Mouse (Mus musculus): ENCODE results near the gene Olfr686. TPM values are rescaled to one million over a fixed set of nuclear protein-coding genes. Genes with fewer than 3 reads are reported as not detected.

The Olfr686 gene
- polyA plus RNA-seq (2016; fragmentation: Nextera tagmentation; extraction: Ambion mirVana), result not detected in 2 replicates

DNA sequence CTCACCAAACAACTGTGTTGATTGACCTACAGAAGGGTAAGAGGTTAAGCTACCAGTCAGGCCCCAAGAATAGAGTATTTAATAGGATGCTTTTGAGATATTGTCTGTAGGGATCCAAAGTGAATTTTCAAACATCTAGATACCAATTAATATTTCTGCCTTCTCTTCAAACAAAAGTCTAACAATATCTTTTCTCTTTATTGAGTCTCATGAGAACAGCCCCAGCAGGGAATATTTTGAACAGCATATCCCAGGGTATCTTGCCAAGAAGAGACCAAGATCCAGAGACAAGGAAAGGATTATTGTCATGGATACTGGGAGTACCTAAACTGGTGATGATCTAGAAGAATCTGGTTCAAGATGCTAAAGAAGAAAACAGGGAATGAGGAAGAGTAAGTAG lies at the start of gene Olfr686:
TSS of gene Olfr686 (minus strand) at position 101 of the 400 bp plus-strand sequence.
- no peaks in the 10 kb centered on the region for H3K9me3 ChIP-seq
- no peaks in the 10 kb centered on the region for H3K4me1 ChIP-seq
- DNase-seq (ENCODE audit: extremely low spot score, low spot score), result no peak
- H3K4me3 ChIP-seq, result no peak within 1 kb of the TSS
- H3K27ac ChIP-seq, result no peak within 1 kb of the TSS
- H3K36me3 ChIP-seq (replicated peaks), result no peaks in the 10 kb centered on the region
- H3K27me3 ChIP-seq (ENCODE audit: poor library complexity, severe bottlenecking), result no peaks in the 10 kb centered on the region

DNA sequence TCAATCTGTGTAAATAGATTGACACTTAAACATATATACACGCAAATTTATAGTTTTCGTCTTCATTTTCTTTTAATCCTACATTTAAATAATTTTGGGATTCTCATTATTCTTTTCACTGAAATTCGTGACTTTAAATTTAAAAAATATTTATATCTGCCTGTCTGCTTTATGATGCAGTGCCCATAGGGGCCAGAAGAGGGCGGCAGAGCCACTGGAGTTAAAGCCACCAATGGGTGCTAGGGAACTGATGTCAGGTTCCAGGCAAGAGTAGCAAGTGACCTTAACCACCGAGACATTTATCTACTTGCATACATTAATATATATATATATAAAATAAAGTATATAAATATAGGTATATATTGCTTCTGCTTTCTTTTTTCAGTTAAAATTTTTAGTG lies 49.4 kb upstream of the Olfr686 start:
- no peak overlapping the region for H3K4me3 ChIP-seq
- H3K9me3 ChIP-seq, result no peaks in the 10 kb centered on the region
- no peak overlapping the region for H3K27ac ChIP-seq
- H3K4me1 ChIP-seq, result no peaks in the 10 kb centered on the region
- no peak for DNase-seq (ENCODE audit: extremely low spot score, low spot score)
- H3K36me3 ChIP-seq (replicated peaks), result no peaks in the 10 kb centered on the region
- WGBS, result 67% methylated on average over 5 of the region's 5 CpGs
- H3K27me3 ChIP-seq (ENCODE audit: poor library complexity, severe bottlenecking), result no peaks in the 10 kb centered on the region

DNA sequence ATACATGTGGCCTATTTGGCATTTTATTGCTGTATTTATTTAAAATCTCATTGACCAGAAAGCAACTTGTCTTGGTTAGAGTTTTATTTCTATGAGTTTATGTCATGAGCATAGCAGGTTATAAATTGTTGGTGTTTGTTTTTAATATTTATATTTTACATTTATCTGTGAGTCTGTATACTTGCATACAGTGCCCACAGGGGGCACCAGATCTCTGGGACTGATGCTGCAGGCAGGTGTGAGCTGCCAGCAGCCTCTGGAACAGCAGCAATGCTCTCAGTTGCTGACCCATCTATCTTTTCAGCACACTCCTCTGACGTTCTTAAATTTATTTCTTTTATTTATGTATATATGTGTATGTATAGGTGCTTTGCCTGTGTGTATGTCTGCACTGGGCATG lies 40.9 kb upstream of the Olfr686 start:
- Histone ChIP-seq H3K9me3 (no peaks in the 10 kb centered on the region), H3K27ac (no peak overlapping the region), H3K4me3 (no peak overlapping the region), H3K27me3 (ENCODE audit: poor library complexity, severe bottlenecking) (no peaks in the 10 kb centered on the region), H3K36me3 (replicated peaks) (no peaks in the 10 kb centered on the region), H3K4me1 (no peaks in the 10 kb centered on the region)
- no peak for DNase-seq (ENCODE audit: extremely low spot score, low spot score)
- WGBS, result 53% methylated on average over 1 of the region's 1 CpGs

DNA sequence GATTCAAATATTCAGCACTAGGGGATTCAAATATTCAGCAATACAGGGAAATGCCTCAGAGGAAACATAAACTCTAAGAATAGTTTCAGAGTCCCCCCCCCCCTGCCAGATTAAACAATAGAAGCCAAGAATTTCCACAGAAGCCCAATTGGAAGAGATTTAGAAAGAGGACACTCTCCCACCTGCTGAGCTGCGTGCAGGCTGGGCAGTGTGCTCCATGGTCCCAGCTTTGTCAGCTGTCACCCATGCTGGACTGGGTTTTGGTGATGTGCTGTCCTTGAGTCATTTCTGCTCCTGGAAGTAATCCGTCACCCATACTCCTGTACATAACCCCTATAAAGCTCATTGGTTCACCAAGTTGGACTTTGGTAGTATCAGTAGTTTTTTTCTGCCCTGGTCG lies 40.4 kb upstream of the Olfr686 start:
- 88% methylated on average over 3 of the region's 3 CpGs for WGBS
- H3K36me3 ChIP-seq (replicated peaks), result no peaks in the 10 kb centered on the region
- no peaks in the 10 kb centered on the region for H3K4me1 ChIP-seq
- H3K27me3 ChIP-seq (ENCODE audit: poor library complexity, severe bottlenecking), result no peaks in the 10 kb centered on the region
- no peaks in the 10 kb centered on the region for H3K9me3 ChIP-seq
- H3K4me3 ChIP-seq, result no peak overlapping the region
- no peak for DNase-seq (ENCODE audit: extremely low spot score, low spot score)
- H3K27ac ChIP-seq, result no peak overlapping the region

DNA sequence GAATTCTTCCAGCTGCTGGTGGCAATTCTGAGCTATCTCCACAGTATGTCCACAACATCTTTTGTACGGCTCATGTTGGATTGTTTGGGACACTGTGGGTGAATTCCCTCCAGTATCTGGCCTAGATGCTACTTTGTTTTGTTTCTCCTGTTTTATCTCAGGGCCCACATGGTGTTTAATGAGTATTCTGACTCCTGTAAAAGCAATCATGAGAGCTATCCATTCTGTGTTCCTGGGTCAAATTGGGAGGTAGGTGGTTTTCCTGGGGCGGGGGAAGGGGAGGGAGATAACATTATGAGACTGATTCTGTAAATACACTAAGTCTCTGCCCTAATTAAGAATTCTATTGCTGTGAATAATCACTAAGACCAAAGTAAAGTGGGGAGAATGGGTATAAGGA lies 22.1 kb upstream of the Olfr686 start:
- H3K4me3 ChIP-seq, result no peak overlapping the region
- 75% methylated on average over 2 of the region's 2 CpGs for WGBS
- no peaks in the 10 kb centered on the region for H3K27me3 ChIP-seq (ENCODE audit: poor library complexity, severe bottlenecking)
- H3K27ac ChIP-seq, result no peak overlapping the region
- no peaks in the 10 kb centered on the region for H3K9me3 ChIP-seq
- no peak for DNase-seq (ENCODE audit: extremely low spot score, low spot score)
- no peaks in the 10 kb centered on the region for H3K4me1 ChIP-seq
- no peaks in the 10 kb centered on the region for H3K36me3 ChIP-seq (replicated peaks)

DNA sequence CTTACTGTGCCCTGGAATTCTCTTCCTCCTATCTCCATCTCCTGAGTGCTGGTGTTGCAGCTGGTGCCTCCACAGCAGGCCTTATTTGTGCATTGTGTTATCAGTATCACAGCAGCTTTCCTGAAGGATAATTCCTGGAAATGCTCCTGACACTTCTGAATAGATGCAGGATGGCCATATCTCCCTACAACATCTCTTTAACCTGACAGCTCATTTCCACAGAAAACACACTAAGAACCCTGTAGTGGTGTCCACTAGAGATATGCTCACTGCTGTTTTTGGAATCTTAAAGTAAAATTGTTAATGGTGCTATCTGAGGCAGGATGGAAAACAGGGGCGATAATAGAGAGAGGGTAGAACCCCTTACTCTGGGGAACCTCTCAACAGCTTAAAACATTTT lies 20.9 kb upstream of the Olfr686 start:
- no peak overlapping the region for H3K27ac ChIP-seq
- no peaks in the 10 kb centered on the region for H3K4me1 ChIP-seq
- no peaks in the 10 kb centered on the region for H3K27me3 ChIP-seq (ENCODE audit: poor library complexity, severe bottlenecking)
- no peak overlapping the region for H3K4me3 ChIP-seq
- 97% methylated on average over 1 of the region's 1 CpGs for WGBS
- H3K9me3 ChIP-seq, result no peaks in the 10 kb centered on the region
- H3K36me3 ChIP-seq (replicated peaks), result no peaks in the 10 kb centered on the region
- DNase-seq (ENCODE audit: extremely low spot score, low spot score), result no peak

DNA sequence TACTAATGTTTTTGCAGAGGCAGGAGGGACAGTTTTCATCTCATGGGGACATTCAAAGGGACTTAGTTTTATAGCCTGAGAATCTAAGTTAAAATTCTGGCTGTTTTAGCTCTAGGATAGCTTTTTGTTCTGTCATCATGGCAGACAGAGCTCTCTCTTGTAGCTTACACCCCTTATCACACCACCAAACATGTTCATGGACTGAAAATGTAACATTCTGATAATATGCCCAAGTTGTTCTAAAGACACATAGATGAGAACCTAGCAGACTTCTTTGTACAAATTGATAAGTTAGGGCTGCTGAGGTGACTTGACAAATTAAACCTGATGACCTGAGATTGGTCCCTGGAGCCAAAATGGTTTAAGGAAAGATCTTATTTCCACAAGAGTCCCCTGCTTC lies 19.4 kb upstream of the Olfr686 start:
- no peak overlapping the region for H3K4me3 ChIP-seq
- DNase-seq (ENCODE audit: extremely low spot score, low spot score), result no peak
- no peaks in the 10 kb centered on the region for H3K27me3 ChIP-seq (ENCODE audit: poor library complexity, severe bottlenecking)
- no peak overlapping the region for H3K27ac ChIP-seq
- no peaks in the 10 kb centered on the region for H3K4me1 ChIP-seq
- no peaks in the 10 kb centered on the region for H3K9me3 ChIP-seq
- no peaks in the 10 kb centered on the region for H3K36me3 ChIP-seq (replicated peaks)

DNA sequence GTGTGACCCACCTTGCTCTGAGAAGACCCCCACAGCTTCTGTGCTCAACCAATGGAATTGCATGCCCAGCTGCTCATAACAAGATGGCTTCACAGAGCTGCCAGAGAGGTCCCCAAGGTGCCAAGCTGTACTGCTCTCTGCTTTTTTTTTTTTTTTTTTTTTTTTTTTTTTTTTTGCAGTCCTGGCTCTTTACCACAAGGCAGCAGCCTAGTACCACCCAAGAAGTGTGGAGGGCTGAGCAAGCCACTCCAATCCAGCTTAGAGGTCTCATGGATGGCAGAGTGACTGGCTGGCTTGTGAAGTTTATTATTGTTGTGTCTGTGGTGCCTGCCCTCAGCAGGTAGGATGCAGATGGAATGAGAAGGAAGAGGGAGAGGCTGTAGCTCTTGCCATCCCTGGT lies 18.8 kb upstream of the Olfr686 start:
- no peaks in the 10 kb centered on the region for H3K36me3 ChIP-seq (replicated peaks)
- no peak overlapping the region for H3K4me3 ChIP-seq
- no peaks in the 10 kb centered on the region for H3K27me3 ChIP-seq (ENCODE audit: poor library complexity, severe bottlenecking)
- no peaks in the 10 kb centered on the region for H3K9me3 ChIP-seq
- H3K4me1 ChIP-seq, result no peaks in the 10 kb centered on the region
- DNase-seq (ENCODE audit: extremely low spot score, low spot score), result no peak
- no peak overlapping the region for H3K27ac ChIP-seq

DNA sequence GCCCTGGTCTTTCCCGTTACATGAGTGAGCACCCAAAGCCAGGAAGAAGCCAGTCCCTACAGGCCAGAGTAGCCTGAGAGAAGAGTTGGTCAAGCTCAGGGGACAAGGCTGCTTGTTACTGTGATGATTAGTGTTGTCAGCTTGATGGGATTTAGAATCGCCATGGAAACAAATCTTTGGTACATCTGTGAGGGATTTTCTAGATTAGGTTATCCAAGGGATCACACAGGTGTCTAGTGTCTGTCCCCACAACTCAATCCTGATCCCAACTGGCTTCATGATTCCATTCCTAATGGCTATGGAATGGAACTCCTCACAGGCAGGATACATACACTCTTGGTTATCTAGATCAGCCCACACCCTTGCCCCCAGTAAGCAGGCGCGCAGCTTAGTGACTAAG lies 11.0 kb upstream of the Olfr686 start:
- H3K9me3 ChIP-seq, result no peaks in the 10 kb centered on the region
- 66% methylated on average over 4 of the region's 4 CpGs for WGBS

DNA sequence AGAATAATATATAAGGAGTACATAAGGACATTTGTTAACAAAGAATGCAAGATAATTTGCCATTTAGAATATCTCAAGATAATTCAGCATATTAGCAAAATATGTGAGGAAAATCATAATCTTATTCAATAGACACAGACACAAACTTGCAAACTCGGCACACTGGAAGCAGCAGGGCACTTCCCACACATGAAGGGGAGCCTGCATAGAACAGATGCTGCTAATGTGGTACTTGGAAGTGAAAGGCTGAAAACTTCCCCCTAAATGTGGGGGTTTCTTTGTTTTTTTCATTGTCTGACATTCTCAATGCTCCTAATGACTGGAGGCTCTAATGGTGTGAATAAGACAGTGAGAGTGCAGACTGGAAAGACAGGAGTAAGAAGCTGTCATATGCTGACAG lies 7.5 kb upstream of the Olfr686 start:
- Histone ChIP-seq H3K36me3 (replicated peaks) (no peaks in the 10 kb centered on the region), H3K27me3 (ENCODE audit: poor library complexity, severe bottlenecking) (no peaks in the 10 kb centered on the region), H3K4me1 (no peaks in the 10 kb centered on the region), H3K27ac (no peak overlapping the region), H3K9me3 (no peaks in the 10 kb centered on the region), H3K4me3 (no peak overlapping the region)
- no peak for DNase-seq (ENCODE audit: extremely low spot score, low spot score)
- WGBS, result 82% methylated on average over 1 of the region's 1 CpGs

More for the DNA sequence above, 11.0 kb upstream of the Olfr686 start:
- no peak overlapping the region for H3K4me3 ChIP-seq
- no peak for DNase-seq (ENCODE audit: extremely low spot score, low spot score)
- no peaks in the 10 kb centered on the region for H3K36me3 ChIP-seq (replicated peaks)
- no peaks in the 10 kb centered on the region for H3K27me3 ChIP-seq (ENCODE audit: poor library complexity, severe bottlenecking)
- no peaks in the 10 kb centered on the region for H3K4me1 ChIP-seq
- no peak overlapping the region for H3K27ac ChIP-seq

DNA sequence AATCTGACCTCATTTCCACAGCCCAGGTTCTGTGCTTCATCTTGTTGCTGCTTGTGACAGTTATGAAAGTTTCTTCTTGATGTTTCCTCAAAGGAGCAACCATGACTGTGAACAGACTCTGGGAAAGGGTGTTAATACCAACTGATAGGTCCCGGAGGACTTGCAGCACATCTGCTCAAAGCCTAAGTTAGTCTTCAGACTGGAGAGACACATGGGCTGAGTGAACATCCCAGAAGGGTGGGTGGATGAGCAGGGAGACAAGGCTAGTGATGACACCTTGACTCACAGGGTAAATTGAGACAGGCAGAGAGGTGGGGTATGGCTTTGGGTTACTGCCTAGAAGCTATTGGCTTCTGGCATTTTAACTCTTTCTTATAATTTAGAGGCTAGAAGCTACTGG lies 21.4 kb downstream of the Olfr686 start, which contains the start of gene Olfr685:
TSS of gene Olfr685 (minus strand) at position 101 of the 400 bp plus-strand sequence.
- Histone ChIP-seq H3K27ac (no peak within 1 kb of the TSS), H3K36me3 (replicated peaks) (no peaks in the 10 kb centered on the region), H3K4me3 (no peak within 1 kb of the TSS), H3K4me1 (no peaks in the 10 kb centered on the region), H3K27me3 (ENCODE audit: poor library complexity, severe bottlenecking) (no peaks in the 10 kb centered on the region), H3K9me3 (no peaks in the 10 kb centered on the region)
- 86% methylated on average over 1 of the region's 1 CpGs for WGBS
- no peak for DNase-seq (ENCODE audit: extremely low spot score, low spot score)

DNA sequence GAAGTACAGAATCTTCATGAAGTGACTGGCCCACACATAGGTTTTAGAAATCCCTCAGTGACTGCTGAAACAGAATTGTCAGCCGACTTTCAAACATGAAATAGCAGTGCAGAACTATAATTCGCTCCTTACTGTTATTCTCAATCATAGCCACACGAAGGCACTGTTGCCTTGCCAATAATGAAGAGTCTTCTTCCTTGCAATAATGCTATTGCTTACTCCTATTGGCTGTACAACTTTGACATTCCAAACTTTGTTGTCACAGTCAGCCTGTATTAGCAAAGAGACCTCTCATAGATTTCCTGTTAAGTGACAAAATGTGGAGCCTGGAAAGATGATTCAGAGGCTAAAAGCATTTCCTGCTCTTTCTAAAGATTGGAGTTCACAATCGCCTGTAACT lies 36.5 kb downstream of the Olfr686 start:
- no peaks in the 10 kb centered on the region for H3K36me3 ChIP-seq (replicated peaks)
- no peak overlapping the region for H3K27ac ChIP-seq
- no peak for DNase-seq (ENCODE audit: extremely low spot score, low spot score)
- H3K4me1 ChIP-seq, result no peaks in the 10 kb centered on the region
- H3K4me3 ChIP-seq, result no peak overlapping the region
- no peaks in the 10 kb centered on the region for H3K27me3 ChIP-seq (ENCODE audit: poor library complexity, severe bottlenecking)
- no peaks in the 10 kb centered on the region for H3K9me3 ChIP-seq
- 65% methylated on average over 4 of the region's 4 CpGs for WGBS

DNA sequence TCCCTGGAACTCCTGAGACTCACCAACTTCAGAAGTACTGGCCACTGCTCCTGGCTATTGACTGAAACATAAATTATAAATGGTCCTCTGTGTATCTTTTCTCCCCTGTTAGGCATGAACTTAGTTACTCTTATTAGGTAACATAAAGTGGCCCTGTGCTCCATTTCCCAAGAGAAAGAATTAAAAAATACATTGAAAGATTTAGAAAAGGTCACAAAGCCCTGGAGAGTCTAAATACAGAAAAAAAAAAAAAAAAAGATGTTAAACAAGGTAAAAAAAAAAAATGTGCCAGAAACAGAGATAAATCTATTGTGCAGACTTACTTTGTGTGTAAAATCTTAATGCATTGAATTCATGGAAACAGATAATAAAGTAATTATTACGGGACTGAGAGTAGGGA lies 43.7 kb downstream of the Olfr686 start, which contains the start of gene Olfr684:
TSS of gene Olfr684 (minus strand) at position 101 of the 400 bp plus-strand sequence.
- no peak for DNase-seq (ENCODE audit: extremely low spot score, low spot score)
- 76% methylated on average over 1 of the region's 1 CpGs for WGBS
- Histone ChIP-seq H3K27ac (no peak within 1 kb of the TSS), H3K27me3 (ENCODE audit: poor library complexity, severe bottlenecking) (no peaks in the 10 kb centered on the region), H3K4me3 (no peak within 1 kb of the TSS), H3K4me1 (no peaks in the 10 kb centered on the region), H3K36me3 (replicated peaks) (no peaks in the 10 kb centered on the region), H3K9me3 (no peaks in the 10 kb centered on the region)
